In the genomic region with DNA sequence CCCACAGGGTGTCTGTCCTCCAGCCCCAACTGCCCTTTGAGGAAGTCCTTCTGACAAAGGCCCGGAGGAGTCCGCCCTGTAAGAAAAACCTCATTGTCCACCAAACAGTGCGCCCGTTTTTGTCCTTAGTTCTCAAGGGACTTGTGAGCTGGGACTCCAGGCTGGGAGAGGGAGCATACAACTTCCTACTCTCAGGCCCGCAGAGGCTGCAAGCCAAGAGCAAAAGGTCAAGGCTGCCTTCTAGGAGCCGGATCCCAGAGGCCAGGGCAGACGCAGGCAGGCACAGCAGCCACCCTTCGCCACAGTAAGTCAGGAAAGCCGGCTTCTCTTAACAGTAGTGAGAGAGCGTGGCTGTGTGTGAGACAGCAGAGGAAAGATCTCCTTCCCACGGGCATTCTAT, we compare ENCODE assay signal across 11 mouse cellular contexts. TPM values are rescaled to one million over a fixed set of nuclear protein-coding genes. Genes with fewer than 3 reads are reported as not detected.
DNase-seq lines count a peak whose midpoint lies in the region; ATAC-seq and TF ChIP-seq lines count a peak whose summit lies in the region.
"Had no signal": no experiment of that assay in that cellular context is flagged by ENCODE, and none has a peak within 500 bp of the region (broad histone marks: within the 10 kb centered on the region; RNA-seq: fewer than 3 reads in every experiment).

No protein-coding gene starts in this region.

- H3K36me3 ChIP-seq in forebrain, embryonic 11.5 days (ENCODE audit: control insufficient read depth, insufficient read depth, low read length) = no peaks in the 10 kb centered on the region
- no peaks in the 10 kb centered on the region for H3K36me3 ChIP-seq in forebrain, embryonic 15.5 days
- no peaks in the 10 kb centered on the region for H3K36me3 ChIP-seq in heart, adult 2 months (ENCODE audit: control insufficient read depth, insufficient read depth, low read length)
- H3K36me3 ChIP-seq: neural tube, embryonic 12.5 days had no signal

- intact Hi-C loops in heart, adult 2 months (cut with DNase I) = no loop called here

- H3K9ac ChIP-seq in forebrain, embryonic 11.5 days (ENCODE audit: low read length) = no peak overlapping the region
- H3K9ac ChIP-seq in forebrain, embryonic 15.5 days (replicated peaks) = no peak overlapping the region
- no peak overlapping the region for H3K9ac ChIP-seq in heart, adult 2 months (ENCODE audit: low read depth, low read length)
- H3K9ac ChIP-seq: neural tube, embryonic 12.5 days had no signal

- no peak overlapping the region for H3K4me2 ChIP-seq in forebrain, embryonic 11.5 days (ENCODE audit: low read depth, low read length, severe bottlenecking)
- no peak overlapping the region for H3K4me2 ChIP-seq in forebrain, embryonic 15.5 days (replicated peaks)
- H3K4me2 ChIP-seq: neural tube, embryonic 12.5 days had no signal

- H3K4me3 ChIP-seq in forebrain, embryonic 11.5 days (ENCODE audit: low read depth, low read length) = no peak overlapping the region
- H3K4me3 ChIP-seq in forebrain, embryonic 15.5 days = no peak overlapping the region
- no peak overlapping the region for H3K4me3 ChIP-seq in heart, adult 2 months
- H3K4me3 ChIP-seq: neural tube, embryonic 12.5 days had no signal

- no peak overlapping the region for H3K27ac ChIP-seq in forebrain, embryonic 11.5 days (ENCODE audit: low read depth, low read length)
- H3K27ac ChIP-seq in forebrain, embryonic 15.5 days (replicated peaks) = no peak overlapping the region
- peak overlapping the region; percentile 67 for H3K27ac ChIP-seq in heart, adult 2 months
- H3K27ac ChIP-seq: macrophage; neural tube, embryonic 12.5 days had no signal

- H3K27me3 ChIP-seq in forebrain, embryonic 11.5 days (ENCODE audit: control insufficient read depth, insufficient read depth, low read length) = peaks cover 6% of the 10 kb centered on the region; the same call in 1 of the 2 replicates
- peaks cover 6% of the 10 kb centered on the region; the same call in 1 of the 2 replicates for H3K27me3 ChIP-seq in forebrain, embryonic 15.5 days
- peaks cover 3% of the 10 kb centered on the region for H3K27me3 ChIP-seq in heart, adult 2 months (ENCODE audit: control insufficient read depth, insufficient read depth, low read length)

- H3K79me2 ChIP-seq in heart, adult 2 months (replicated peaks; ENCODE audit: control insufficient read depth, insufficient read depth, low read length) = no peaks in the 10 kb centered on the region

- DNase-seq in forebrain, embryonic 11.5 days (ENCODE audit: low spot score) = peak; percentile 48
- DNase-seq in ovary, adult 18-20 months (ENCODE audit: low spot score) = peak; percentile 56
- no peak for DNase-seq in ovary, postnatal 10 days (ENCODE audit: low spot score)
- peak; percentile 51 to 63 for DNase-seq in heart, adult 2 months
- no peak for DNase-seq in MN1 (ENCODE audit: low spot score)
- DNase-seq in thymus, postnatal 36 days = no peak
- no peak for DNase-seq in layer of hippocampus, postnatal 14 days (ENCODE audit: low spot score in 2 of 2)
- DNase-seq: layer of hippocampus, adult 9-11 months had no signal

- no peak for ATAC-seq in forebrain, embryonic 11.5 days (replicated peaks; ENCODE audit: low FRiP score)
- ATAC-seq in forebrain, embryonic 15.5 days (replicated peaks) = no peak

- 0 out of 2 replicates have a peak, but pooled peaks have one; percentile 32 for TF ChIP-seq POLR2A in heart, adult 2 months (IDR thresholded peaks at IDR 0.05; ENCODE audit: insufficient read depth, low read depth, low read length)

- WGBS in forebrain, embryonic 11.5 days = 24% methylated on average over 11 of the region's 11 CpGs
- WGBS in forebrain, embryonic 15.5 days = 32% methylated on average over 11 of the region's 11 CpGs
- 28% methylated on average over 11 of the region's 11 CpGs for WGBS in heart, adult 2 months

- H3K9me3 ChIP-seq in forebrain, embryonic 11.5 days (ENCODE audit: control insufficient read depth, low read length) = no peaks in the 10 kb centered on the region
- H3K9me3 ChIP-seq in forebrain, embryonic 15.5 days = no peaks in the 10 kb centered on the region
- H3K9me3 ChIP-seq: neural tube, embryonic 12.5 days had no signal

- TF ChIP-seq EP300 in heart, adult 2 months (IDR thresholded peaks at IDR 0.05; ENCODE audit: insufficient read depth, low read depth, low read length) = peak; percentile 30; the same call in 1 of the 2 replicates

- H3K4me1 ChIP-seq in forebrain, embryonic 11.5 days (replicated peaks; ENCODE audit: control insufficient read depth, insufficient read depth, low read length) = peaks cover 12% of the 10 kb centered on the region
- peaks cover 8% of the 10 kb centered on the region for H3K4me1 ChIP-seq in forebrain, embryonic 15.5 days
- H3K4me1 ChIP-seq in heart, adult 2 months (ENCODE audit: control insufficient read depth, insufficient read depth, low read length) = peaks cover 3% of the 10 kb centered on the region

- TF ChIP-seq CTCF in heart, adult 2 months (IDR thresholded peaks at IDR 0.05) = no peak

RNA-seq across cellular contexts. Expression of gene Alpl, which starts 4.1 kb away (rescaled TPM):
- 16.1 and 18.1 TPM in 2 replicates for polyA plus RNA-seq in forebrain, embryonic 11.5 days (2014; fragmentation: Nextera tagmentation; extraction: Ambion mirVana)
- polyA plus RNA-seq in forebrain, embryonic 15.5 days (2015; fragmentation: Nextera tagmentation; extraction: Ambion mirVana) = 6.5 and 8.1 TPM in 2 replicates
- 10 to 100 TPM; 55.6 to 64.8 TPM for total RNA-seq in heart, adult 2 months (2021)
- polyA plus RNA-seq in heart, adult 2 months (2012; rRNA removed) = 33.2 and 47.8 TPM in 2 replicates
- 1 to 10 TPM; 5.3 to 5.6 TPM for total RNA-seq in layer of hippocampus, postnatal 14 days (2021)
- polyA plus RNA-seq: macrophage had no signal

Comparison
In these comparisons a context has a peak if more than half of its experiments do, and no peak if none do; other contexts are left out.
1. DNase-seq: peak in forebrain, embryonic 11.5 days (single experiment), ovary, adult 18-20 months (single experiment) and heart, adult 2 months (2 of 2); none in ovary, postnatal 10 days (single experiment), MN1 (single experiment), thymus, postnatal 36 days (0 of 2) and layer of hippocampus, postnatal 14 days (0 of 2).